Mouse (Mus musculus) forebrain, embryonic 10.5 days (tissue): ENCODE measurements around the gene Morf4l1. TPM values are rescaled to one million over a fixed set of nuclear protein-coding genes. Genes with fewer than 3 reads are reported as not detected.
"Not testable (repeated sequence)": the region's sequence is repeated elsewhere in the genome, so short reads cannot be mapped to it uniquely, and the experiment has no call there.

Experiments used
- DNase-seq: peaks from one replicate; pipeline ENCODE4 v3.0.0-alpha.2; 2017; ENCODE audit warnings: low spot score; ENCODE audit errors: extremely low spot score
- H3K27ac ChIP-seq: fragments of 300-500 bp; sonication (generic); 2 replicates; pipeline ENCODE4 v1.5.1; 2016; ENCODE audit warnings: mild to moderate bottlenecking
- H3K27me3 ChIP-seq: fragments of 300-500 bp; sonication (generic); 2 replicates; pipeline ENCODE4 v1.6.1; 2016; ENCODE audit warnings: mild to moderate bottlenecking; ENCODE audit not compliant: poor library complexity, severe bottlenecking
- H3K36me3 ChIP-seq: fragments of 300-500 bp; sonication (generic); replicated peaks from 2 replicates; pipeline ENCODE4 v1.6.1; 2016; ENCODE audit warnings: mild to moderate bottlenecking, moderate library complexity
- H3K4me1 ChIP-seq: fragments of 300-500 bp; sonication (generic); 2 replicates; pipeline ENCODE4 v1.6.1; 2016
- H3K4me3 ChIP-seq: fragments of 300-500 bp; sonication (generic); 2 replicates; pipeline ENCODE4 v1.5.1; 2016; ENCODE audit warnings: mild to moderate bottlenecking, moderate library complexity
- H3K9me3 ChIP-seq: fragments of 300-500 bp; sonication (generic); 2 replicates; pipeline ENCODE4 v1.6.1; 2016; ENCODE audit warnings: mild to moderate bottlenecking, moderate library complexity
- WGBS: fragments of 180-500 bp; shearing (Covaris S2); methylation state at CpG from one replicate; pipeline ENCODE4 v1.1.7; 2016; 5-methylcytosine and 5-hydroxymethylcytosine counted together
- polyA plus RNA-seq: library from polyadenylated mRNA; unstranded; fragments of >200 nt; fragmentation: Nextera tagmentation; extraction: Ambion mirVana; gene quantifications from 2 replicates; pipeline ENCODE4 v1.2.1, GENCODE M21; 2016

Morf4l1 gene
- polyA plus RNA-seq, 1 experiment from 2014 or later = 528 TPM

- no peak overlapping the region for H3K27ac ChIP-seq
- WGBS = 77% methylated on average over 5 of the region's 5 CpGs
- H3K4me1 ChIP-seq = 0 out of 2 replicates have a peak, but pooled peaks cover 5% of the 10 kb centered on the region
- peaks cover 8% of the 10 kb centered on the region for H3K9me3 ChIP-seq
- no peak overlapping the region for H3K4me3 ChIP-seq
- no peaks in the 10 kb centered on the region for H3K36me3 ChIP-seq
- H3K27me3 ChIP-seq = no peaks in the 10 kb centered on the region
- DNase-seq = no peak
Observed at GRCm38 (mm10) chr9:90047937-90048627, 66.5 kb downstream of the Morf4l1 start.

- no peaks in the 10 kb centered on the region for H3K36me3 ChIP-seq
- 0 out of 2 replicates have a peak, but pooled peaks cover 5% of the 10 kb centered on the region for H3K4me1 ChIP-seq
- H3K27ac ChIP-seq = no peak overlapping the region
- no peak for DNase-seq
- WGBS = 94% methylated on average over 7 of the region's 7 CpGs
- H3K9me3 ChIP-seq = peaks cover 8% of the 10 kb centered on the region
- H3K27me3 ChIP-seq = no peaks in the 10 kb centered on the region
- no peak overlapping the region for H3K4me3 ChIP-seq
Observed at GRCm38 (mm10) chr9:90045191-90045590, 69.4 kb downstream of the Morf4l1 start.

- WGBS = 94% methylated on average over 8 of the region's 8 CpGs
- H3K27me3 ChIP-seq, H3K4me3 ChIP-seq, H3K9me3 ChIP-seq, DNase-seq, H3K27ac ChIP-seq, H3K4me1 ChIP-seq, H3K36me3 ChIP-seq: not testable (repeated sequence)
Observed at GRCm38 (mm10) chr9:90042906-90043305, 71.7 kb downstream of the Morf4l1 start.

Other genes with a start within 250 kb of the Morf4l1 start
- gene Rasgrf1, start 204.9 kb downstream of the Morf4l1 start, polyA plus RNA-seq = not detected in 2 replicates
- gene Ctsh, start 60.6 kb downstream of the Morf4l1 start, polyA plus RNA-seq = 6.0 TPM in 2 replicates
- gene Adamts7, start 48.3 kb upstream of the Morf4l1 start, polyA plus RNA-seq = 16.7 and 17.2 TPM in 2 replicates
- gene Tbc1d2b, start 156.0 kb upstream of the Morf4l1 start, polyA plus RNA-seq = 7.8 and 8.0 TPM in 2 replicates